Mouse (Mus musculus) heart, postnatal 25 days (tissue): ENCODE results near the gene Rbfox1. TPM values are rescaled to one million over a fixed set of nuclear protein-coding genes. Genes with fewer than 3 reads are reported as not detected.

ENCODE experiments used
- DNase-seq: peaks from one replicate; pipeline ENCODE4 v3.0.0; 2022; ENCODE audit warnings: low spot score
- intact Hi-C: fragments of 180-260 bp; cut with DNase I; formaldehyde crosslinking; loops from one replicate; pipeline ENCODE4 v1.15.1; 2025
- total RNA-seq, 2 experiments: library from RNA; stranded (reverse); gene quantifications; 2 replicates each; pipeline ENCODE4 v1.2.3; 2021

The Rbfox1 gene
- total RNA-seq = 10 to 100 TPM; 47.7 to 48.6 TPM

DNA sequence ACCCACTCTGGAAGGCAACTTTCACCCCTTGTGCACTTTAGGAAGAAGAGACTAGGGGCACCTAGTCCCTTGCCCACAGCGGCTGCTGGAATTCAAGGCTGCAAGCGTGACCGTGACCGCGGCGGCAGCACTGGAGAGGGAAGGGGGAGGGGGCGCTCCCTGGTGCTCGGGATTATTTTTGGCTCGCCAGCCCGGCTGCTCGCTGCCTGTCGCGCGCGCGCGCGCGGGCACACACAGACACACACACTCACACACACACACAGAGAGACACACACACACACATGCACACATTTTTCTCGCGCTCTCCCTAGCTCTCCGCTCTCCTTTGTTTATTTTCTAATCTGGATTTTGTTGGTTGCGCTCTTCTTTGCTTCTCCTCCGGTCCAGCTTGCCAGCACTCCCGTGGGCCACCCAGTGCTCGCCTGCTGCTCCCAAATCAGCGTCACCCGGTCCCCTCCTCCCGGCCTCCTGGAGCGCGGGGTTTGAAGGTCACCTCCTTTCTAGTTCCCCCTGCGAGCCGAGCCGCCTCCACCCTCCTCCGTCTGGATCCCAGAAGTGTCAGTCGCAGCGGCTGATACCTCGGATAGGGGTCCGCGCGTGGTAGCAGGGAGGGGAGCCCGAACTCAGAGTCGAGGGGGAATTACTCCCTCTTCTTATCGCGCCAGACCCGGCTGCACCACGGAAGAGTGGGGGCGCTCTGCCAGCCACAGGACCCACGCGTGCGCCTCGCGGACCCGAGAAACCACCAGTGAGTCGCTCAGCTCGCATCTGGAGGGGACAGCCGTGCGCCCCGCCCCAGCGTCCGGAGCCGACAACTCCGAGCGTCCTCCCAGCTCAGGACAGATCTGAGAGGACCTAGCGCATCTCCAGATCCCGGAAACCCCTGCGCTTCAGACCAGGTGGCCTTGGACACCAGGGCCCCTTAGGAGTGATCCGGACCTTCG lies at the start of gene Rbfox1:
Gene Rbfox1, plus strand, starts transcription at position 610 of the 944 bp plus-strand sequence.
- DNase-seq = no peak
- intact Hi-C loops = loop anchor here (5.0 kb wide), 2 partner anchors 132 to 597 kb away; no protein-coding TSS in a partner anchor

DNA sequence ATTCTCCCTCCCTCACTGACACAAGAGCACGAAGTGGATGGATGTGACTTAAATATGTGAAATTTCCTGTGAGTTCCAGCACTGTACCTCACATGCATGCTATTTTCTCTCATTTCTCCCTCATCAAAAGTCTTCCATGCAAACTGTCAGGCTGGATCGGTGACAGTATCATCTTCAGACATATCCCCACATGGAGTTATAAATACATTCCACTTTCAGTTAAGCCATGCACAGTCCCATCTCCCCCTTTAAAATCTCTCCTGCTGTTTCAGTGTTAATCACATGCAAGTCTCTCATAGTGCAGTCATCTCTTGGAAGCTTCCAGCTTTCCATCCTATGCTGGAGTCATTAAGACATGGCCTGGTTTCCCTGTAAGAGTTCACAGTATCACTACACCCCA lies 48.4 kb upstream of the Rbfox1 start:
- intact Hi-C loops = no loop called here
- no peak for DNase-seq

DNA sequence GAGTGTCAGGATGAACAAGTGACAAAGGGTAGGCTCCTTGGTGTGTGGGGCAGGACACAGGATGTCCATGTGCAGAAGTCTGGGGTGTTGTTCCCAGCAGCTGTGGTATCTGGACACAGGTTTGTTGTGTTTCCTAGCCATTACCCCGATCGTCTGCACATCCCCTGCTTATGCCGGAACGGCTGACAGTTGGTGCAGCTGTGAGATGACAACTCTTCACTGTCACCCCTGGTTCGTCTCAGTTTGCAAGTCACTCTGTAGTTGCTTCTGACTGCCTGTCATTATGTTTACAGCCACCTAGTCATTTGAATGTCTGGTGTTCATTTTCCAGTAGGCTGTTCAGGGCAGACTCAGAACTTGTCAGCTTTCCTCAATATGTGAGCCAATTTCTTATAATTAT lies 44.0 kb upstream of the Rbfox1 start:
- intact Hi-C loops = no loop called here
- no peak for DNase-seq

DNA sequence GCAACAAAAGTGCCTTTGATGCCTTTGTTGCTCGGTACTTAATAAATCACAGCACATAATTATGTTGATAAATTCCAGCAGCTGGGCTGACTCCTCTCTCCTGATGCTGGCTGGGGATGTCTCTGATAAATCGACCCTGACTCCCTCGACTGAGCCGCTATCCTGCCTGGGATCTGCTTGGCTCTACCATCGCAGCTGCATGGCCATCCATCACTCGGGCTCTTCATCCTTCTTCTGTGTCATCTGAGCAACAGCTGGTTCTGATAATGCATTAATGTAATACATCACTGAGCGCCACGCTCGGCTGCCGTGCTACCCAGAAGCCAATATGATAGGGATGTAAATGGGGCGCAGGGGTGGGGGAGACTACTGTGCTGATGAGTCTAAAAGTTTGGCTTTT lies 39.5 kb upstream of the Rbfox1 start:
- intact Hi-C loops = no loop called here
- DNase-seq = no peak

DNA sequence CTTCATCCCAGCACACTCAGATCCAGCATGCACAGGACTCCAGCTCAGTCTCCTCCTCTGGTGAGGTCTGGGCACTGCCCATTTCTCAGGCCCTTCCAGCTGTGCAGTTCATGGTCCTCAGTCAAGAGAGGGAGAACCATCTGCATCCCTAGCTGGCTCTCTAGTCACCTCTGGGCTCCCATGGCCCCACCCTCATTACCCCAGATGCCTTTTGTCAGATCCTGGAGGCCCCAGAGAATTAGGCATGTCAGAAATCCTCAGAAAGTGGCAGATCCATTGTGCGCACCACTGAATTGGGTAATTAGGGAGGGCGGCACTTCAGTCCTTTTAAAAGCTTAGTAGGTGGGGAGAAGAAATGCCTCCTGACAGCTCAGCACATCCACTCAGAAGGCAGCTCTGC lies 32.1 kb upstream of the Rbfox1 start:
- intact Hi-C loops = no loop called here
- no peak for DNase-seq

DNA sequence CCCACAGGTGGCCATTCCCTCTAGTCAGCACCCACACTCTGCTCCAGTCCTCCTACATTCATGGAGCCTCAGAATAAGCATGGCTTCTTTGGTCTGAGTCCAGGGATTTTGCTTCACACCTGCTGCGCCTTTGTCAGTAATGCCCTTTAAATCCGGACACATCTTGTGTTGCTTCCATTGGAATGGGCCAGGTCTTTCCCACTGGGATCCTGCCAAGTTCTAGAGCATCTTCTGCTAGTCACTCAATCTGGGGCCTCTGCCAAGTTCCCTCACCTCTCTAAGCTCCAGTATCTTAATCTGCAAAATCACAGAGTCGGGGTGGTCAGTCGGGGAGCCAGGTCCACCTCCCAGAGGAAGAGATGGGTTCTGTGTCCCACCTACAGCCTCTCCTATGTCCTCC lies 20.8 kb upstream of the Rbfox1 start:
- intact Hi-C loops = no loop called here

DNA sequence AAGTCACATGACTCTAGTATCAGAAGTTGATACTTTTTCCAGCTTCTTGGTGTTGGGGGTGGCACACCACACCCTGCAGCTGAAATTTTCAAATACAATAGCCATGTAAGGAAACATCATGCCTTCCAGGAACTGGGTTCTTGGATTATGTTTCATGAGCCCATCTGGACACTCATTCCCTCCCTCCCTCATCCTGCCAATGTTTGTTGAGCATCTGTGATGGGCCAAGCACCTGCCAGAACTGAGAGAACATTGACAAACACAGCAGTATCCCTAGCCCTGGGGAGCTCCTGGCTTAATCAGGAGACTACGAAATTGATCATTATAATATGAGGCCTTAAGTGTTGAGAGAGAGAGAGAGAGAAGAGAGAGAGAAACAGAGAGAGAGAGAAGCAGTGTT lies 18.2 kb upstream of the Rbfox1 start:
- DNase-seq = no peak
- intact Hi-C loops = no loop called here

More for the DNA sequence above, 20.8 kb upstream of the Rbfox1 start:
- no peak for DNase-seq

DNA sequence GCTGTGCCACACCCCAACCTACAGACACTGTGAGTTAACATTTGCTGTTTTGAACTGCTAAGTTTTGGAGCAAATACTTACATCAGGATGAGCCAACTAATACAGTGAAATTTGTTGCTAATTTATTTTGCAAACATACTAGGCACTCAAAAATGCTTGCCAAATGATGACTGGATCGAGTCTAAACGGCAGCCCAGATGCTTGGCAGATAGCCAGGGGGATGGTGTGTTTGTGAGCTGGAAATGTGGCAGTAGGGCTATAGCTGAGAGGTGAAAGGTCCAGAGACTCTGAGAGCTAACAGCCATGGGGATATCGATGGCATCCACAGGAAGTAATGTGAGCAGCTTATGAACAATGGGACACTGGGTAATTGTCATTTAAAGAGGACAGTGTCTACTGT lies 14.8 kb upstream of the Rbfox1 start:
- intact Hi-C loops = no loop called here
- no peak for DNase-seq

DNA sequence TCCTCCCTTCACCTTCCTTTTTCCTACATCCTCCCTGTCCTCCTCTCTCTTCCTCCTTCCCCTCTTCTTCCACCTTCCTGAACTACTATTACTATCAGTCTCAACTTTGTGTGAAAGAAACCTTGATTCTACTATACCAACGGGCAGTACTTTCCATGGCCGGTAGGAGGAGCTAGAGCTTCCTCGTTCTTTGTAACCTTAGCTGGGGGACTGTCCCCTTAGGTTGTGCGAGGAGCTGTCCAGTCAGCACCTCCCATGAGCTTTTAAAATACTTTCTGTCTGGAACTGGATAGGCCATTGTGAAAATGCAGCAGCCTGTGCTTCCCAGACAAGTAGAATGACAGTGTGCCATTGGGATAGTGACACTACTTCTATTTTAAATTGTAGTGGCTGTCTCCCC lies 3.3 kb upstream of the Rbfox1 start:
- DNase-seq = no peak
- intact Hi-C loops = loop anchor here (5.0 kb wide), 2 partner anchors 135 to 600 kb away; no protein-coding TSS in a partner anchor

DNA sequence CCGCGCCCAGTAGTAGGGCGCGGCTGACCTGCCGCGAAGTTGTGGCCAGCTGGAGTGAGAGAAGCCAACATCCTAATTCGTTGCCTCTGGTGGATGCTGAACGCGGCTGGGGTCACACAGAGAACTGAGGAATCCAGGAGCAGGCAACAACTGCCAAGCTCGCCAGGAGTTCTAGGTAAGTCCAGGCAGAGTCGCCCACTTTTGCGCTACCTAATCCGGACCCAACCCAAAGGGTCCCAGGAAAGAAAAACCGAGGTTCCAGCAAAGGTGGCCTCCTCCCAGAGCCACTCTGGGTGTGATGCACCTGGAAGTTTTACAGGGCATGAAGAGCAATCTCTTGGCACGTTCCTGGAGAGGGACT lies 515 bp downstream of the Rbfox1 start:
- intact Hi-C loops = no loop called here
- no peak for DNase-seq

DNA sequence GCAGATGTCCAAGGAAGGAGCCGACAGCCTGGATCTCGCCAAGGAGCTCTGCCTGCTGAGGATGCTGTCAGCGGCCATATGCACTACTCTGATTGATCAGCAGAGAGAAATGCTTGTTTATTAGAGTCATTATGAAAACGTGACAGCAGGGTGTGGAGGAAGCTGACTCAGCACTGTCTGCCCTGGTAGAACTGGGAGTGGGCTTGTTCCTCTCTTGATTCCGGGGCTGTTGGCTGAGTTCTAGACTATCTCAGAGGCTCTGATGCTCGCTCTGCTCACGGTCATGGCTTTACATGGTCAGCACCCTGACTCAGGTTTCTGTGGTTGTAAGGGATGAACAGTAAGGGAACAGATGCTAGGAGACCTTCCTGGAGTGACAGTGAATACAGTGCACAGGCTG lies 10.4 kb downstream of the Rbfox1 start:
- no peak for DNase-seq
- intact Hi-C loops = loop anchor here (5.0 kb wide), 1 partner anchor 122 kb away; no protein-coding TSS in a partner anchor

DNA sequence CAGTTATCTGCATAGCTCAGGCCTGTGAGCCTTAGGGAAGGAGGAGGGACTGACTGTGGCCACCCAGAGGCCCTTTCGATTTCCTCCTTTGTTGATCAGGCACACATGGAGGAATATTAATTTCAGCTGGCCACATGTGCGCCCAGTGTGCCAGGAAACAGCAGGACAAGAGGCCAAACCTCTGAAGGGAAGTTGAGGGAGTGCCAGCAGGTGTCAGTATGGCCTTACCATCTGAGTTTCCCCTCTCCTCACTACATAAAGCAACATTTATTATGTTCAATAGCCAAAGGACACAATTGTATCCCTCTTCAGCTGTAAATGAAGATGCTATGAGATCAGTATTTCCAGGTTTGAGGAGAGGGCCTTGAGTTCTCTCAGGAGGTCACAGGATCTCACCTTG lies 13.2 kb downstream of the Rbfox1 start:
- intact Hi-C loops = loop anchor here (5.0 kb wide), 1 partner anchor 119 kb away; no protein-coding TSS in a partner anchor
- no peak for DNase-seq

DNA sequence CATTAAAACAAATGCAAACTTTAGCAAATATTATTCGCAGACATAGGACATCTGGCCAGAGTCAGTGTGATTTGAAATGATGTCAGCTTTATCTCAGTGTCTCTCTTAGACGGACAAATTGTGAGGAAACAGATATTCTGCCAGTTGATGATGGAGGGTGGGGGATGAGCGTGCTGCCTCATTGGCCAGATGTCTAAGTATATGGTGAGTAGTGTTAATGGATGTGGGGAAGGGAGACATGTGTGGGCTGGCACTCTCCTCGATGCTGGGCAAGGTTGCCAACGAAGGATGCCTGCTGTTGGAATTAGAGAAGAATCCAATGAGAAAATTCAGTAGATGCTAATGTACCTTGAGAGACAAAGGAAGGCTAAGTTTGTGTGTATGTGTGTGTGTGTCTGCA lies 25.6 kb downstream of the Rbfox1 start:
- intact Hi-C loops = no loop called here

DNA sequence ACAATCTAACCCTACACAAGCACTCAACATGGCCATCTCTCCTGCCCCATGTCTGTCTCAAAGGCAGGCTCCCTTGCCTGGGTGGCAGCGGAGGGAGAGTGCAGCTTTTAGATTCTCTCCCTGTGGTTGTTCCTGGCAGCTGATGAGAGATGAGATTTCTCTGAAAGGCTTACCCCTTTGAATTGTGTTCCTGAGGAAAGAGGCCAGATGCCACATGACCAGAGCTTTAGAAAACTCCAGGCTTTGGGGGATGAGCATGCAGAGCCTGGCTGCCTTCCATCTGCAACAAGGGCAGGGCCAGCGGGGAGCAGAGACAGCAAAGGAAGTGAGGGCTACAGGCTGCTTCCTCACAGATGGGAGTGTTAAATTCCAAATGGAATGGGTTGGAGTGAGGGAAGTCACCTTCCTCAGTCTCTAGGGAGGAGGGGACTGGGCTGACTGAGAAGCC lies 26.7 kb downstream of the Rbfox1 start:
- intact Hi-C loops = no loop called here
- DNase-seq = no peak

More for the DNA sequence above, 25.6 kb downstream of the Rbfox1 start:
- no peak for DNase-seq

DNA sequence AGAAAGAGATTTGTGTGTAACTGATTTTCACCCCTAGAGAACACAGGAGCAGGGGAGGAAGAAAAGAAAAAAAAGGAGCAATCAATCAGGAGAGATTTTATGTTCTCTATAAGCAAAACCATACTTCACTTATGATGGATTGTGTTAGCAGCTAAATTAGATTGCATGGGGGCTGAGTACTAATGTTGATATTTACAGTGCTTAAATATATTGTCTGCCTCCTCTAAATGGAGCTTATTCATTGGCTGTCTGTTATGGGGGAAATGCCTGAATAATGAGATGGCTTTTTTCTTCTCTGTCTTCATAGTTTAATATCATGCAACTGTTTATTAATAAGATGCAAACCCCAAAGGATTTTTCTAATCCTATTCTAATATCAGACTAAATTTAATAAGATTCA lies 32.8 kb downstream of the Rbfox1 start:
- DNase-seq = no peak
- intact Hi-C loops = no loop called here

DNA sequence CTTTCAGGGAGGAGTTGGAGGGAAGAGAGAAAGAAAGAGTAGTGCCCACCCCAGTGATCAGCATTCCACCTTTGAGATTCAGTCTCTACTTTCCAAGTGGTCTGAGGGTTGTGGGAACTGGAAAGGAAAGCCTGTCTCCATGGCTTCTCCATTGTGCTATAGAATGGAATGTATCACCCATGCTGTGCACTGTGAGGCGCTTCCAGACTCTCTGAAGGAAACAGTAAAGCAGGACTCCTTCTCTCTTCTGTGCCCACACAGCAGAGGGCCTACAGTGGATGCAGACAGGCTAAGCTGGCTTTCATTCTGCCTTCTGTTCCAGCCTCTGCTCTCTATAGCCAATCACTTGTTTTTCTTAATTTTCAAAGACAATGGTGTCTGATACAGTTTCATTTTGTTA lies 41.8 kb downstream of the Rbfox1 start:
- intact Hi-C loops = no loop called here
- DNase-seq = no peak

DNA sequence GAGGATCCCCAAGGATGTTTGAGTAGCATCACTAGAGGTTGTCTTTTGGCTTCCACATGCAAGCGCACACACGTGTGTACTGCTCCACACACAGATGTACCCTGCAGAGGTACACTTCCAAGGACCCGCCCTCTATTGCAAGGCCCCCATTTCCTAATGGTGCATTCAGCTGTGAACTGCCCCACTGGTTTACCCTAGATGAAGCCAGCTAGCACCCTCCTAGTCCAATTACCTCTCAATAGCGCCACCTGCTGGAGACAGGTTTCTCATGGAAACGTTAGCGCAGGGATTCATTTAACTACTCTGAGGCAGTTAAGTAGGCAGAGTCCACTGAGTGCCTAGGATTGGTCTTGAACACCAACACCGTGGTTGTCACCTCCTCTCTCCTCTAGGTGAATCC lies 46.5 kb downstream of the Rbfox1 start:
- intact Hi-C loops = loop anchor here (2.0 kb wide), 1 partner anchor 457 kb away; no protein-coding TSS in a partner anchor
- DNase-seq = no peak

DNA sequence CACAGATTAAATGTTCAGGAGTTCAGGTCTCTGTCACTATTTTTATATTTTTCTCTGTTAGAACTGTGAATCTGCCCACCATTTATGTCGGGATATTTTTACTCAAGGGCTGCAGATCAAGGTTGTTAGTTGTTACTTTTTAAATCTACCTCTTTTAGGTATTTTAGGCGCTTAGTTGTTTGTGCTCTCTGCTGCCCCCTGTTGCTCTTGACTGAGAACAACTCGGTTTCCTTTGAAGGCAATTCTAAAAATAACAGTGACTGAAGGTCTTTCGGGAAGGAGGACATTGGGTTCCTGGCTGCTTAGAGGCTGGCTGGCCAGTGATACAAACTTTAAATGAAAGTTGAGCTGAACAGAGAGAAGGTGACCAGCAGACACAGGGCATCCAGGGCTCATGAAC lies 54.9 kb downstream of the Rbfox1 start:
- DNase-seq = no peak
- intact Hi-C loops = no loop called here

DNA sequence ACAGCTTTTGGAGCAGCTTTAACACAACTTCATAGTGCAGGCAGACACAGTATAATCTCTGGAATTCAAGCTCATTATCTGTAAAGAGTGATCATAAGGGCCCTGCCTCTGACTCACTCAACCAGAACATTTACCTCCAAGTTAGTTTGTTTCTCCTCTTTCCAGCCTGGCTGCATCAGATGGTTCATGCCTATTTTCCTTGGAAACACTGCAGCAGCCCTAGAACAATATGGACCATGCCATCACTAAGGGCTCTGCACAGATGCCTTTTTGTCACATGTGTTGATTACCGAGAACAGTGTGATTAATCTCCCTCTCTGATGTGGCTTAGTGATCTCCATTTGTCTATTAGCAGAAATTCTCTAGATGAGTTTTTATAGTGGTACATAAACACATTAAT lies 60.5 kb downstream of the Rbfox1 start:
- intact Hi-C loops = no loop called here
- DNase-seq = no peak

DNA sequence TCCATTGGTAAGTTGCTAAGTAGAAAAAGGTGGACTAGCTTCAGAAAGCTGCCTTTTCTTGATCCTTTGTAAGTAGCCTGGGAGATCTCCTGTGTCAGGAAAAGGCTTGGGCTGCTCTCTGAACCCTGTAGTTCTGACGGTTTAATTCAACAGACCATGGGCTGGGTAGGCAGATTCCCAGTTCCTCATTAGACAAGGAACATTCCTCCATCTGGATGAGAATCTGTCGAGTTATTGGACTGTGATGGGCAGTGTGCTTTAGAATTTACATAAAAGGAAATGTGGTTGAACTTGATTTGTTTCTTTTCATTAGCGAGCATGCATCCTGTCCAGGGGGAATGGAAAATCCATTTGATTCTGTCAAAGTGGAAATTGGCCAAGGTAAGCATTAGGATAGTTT lies 68.0 kb downstream of the Rbfox1 start:
- no peak for DNase-seq

DNA sequence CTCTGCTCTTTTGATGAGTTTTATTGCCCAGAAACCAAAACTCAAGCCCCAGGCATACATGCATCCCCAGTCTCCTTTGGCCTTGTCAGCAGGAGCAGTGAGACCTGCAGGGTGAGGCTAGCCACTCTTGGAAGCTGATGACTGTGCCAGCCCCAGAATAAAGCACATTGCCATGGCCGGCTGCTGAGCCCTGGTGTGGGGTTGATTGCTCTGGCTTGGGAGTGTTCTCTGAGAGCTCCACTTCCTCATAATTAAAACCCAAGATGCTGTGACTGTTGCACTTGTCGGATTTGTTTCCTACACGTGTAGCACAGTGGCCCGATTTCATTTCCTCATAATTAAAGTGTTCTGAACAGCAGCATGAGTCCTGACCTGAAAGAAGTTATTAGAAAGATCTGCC lies 72.3 kb downstream of the Rbfox1 start:
- intact Hi-C loops = no loop called here
- no peak for DNase-seq

More for the DNA sequence above, 68.0 kb downstream of the Rbfox1 start:
- intact Hi-C loops = no loop called here

DNA sequence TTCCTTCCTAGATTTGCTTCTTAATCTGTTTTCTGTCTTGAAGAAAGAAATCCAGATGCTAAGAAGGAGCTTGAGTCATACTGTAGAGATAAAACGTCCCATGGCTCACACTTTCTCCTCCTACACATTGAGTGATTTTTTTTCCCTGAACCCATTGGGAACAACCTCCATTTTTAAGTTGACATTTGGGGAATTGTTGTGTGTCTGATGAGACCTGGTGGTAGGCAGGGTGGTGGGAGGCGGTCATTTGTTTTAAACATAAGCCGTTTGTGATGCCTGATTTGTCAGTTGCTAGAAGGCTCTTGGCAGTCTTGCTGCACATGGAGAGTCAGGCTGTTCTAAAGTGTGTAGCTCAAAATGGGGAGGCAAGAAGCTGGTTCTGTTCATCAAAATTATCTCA lies 76.6 kb downstream of the Rbfox1 start:
- intact Hi-C loops = no loop called here
- no peak for DNase-seq
